Mouse (Mus musculus) kidney, embryonic 16.5 days (tissue): ENCODE measurements at regions not wholly inside any gene's neighbourhood (a gene's known extent, or its start where the extent isn't known, plus 50 kb on each side); places are given as distances from the start of the nearest gene placed in this dataset.
"Not testable (repeated sequence)": the region's sequence is repeated elsewhere in the genome, so short reads cannot be mapped to it uniquely, and the experiment has no call there.

Experiments used
- ATAC-seq: fragments of 200-750 bp; cut with Nextera tagmentation; 2 replicates; pipeline ENCODE4 v1.8.0; 2017; ENCODE audit warnings: moderate TSS enrichment; ENCODE audit not compliant: low FRiP score, low TSS enrichment
- H3K27ac ChIP-seq: fragments of 300-500 bp; sonication (generic); 2 replicates; pipeline ENCODE4 v1.5.1; 2014; ENCODE audit warnings: low read length
- H3K27me3 ChIP-seq: fragments of 300-500 bp; sonication (generic); 2 replicates; pipeline ENCODE4 v1.6.1; 2014; ENCODE audit warnings: low read length, control low read depth, mixed read lengths; ENCODE audit not compliant: insufficient read depth
- H3K36me3 ChIP-seq: fragments of 300-500 bp; sonication (generic); 2 replicates; pipeline ENCODE4 v1.6.1; 2014; ENCODE audit warnings: low read length, control low read depth, mixed read lengths; ENCODE audit not compliant: insufficient read depth
- H3K4me1 ChIP-seq: fragments of 300-500 bp; sonication (generic); 2 replicates; pipeline ENCODE4 v1.6.1; 2014; ENCODE audit warnings: low read length, control low read depth, mixed read lengths; ENCODE audit not compliant: insufficient read depth
- H3K4me2 ChIP-seq: fragments of 300-500 bp; sonication (generic); replicated peaks from 2 replicates; pipeline ENCODE4 v1.6.1; 2014; ENCODE audit warnings: low read depth, low read length
- H3K4me3 ChIP-seq: fragments of 300-500 bp; sonication (generic); 2 replicates; pipeline ENCODE4 v1.5.1; 2014; ENCODE audit warnings: mild to moderate bottlenecking, low read length
- H3K9ac ChIP-seq: fragments of 300-500 bp; sonication (generic); replicated peaks from 2 replicates; pipeline ENCODE4 v1.6.1; 2014; ENCODE audit warnings: low read length
- H3K9me3 ChIP-seq: fragments of 300-500 bp; sonication (generic); 2 replicates; pipeline ENCODE4 v1.6.1; 2016; ENCODE audit warnings: low read length, control low read depth
- WGBS: fragments of 180-500 bp; shearing (Covaris S2); extraction: QIAGEN DNeasy Blood & Tissue Kit; methylation state at CpG from one replicate; pipeline ENCODE4 v1.1.7; 2014; 5-methylcytosine and 5-hydroxymethylcytosine counted together

- Histone ChIP-seq H3K27me3 (no peaks in the 10 kb centered on the region), H3K4me3 (no peak overlapping the region), H3K9ac (no peak overlapping the region), H3K36me3 (no peaks in the 10 kb centered on the region), H3K27ac (no peak overlapping the region), H3K4me2 (no peak overlapping the region), H3K9me3 (peaks cover 5% of the 10 kb centered on the region; the same call in 1 of the 2 replicates), H3K4me1 (no peaks in the 10 kb centered on the region)
- ATAC-seq, result no peak
- 57% methylated on average over 6 of the region's 6 CpGs for WGBS
Observed at GRCm38 (mm10) chr1:150225529-150225928, 93.7 kb upstream of the Pdc start.

- not testable (repeated sequence) for H3K9me3 ChIP-seq, H3K4me3 ChIP-seq, H3K4me2 ChIP-seq, H3K9ac ChIP-seq, H3K27ac ChIP-seq, H3K27me3 ChIP-seq, H3K4me1 ChIP-seq, ATAC-seq, H3K36me3 ChIP-seq
- 74% methylated on average over 1 of the region's 1 CpGs for WGBS
Observed at GRCm38 (mm10) chr1:150239504-150239903, 79.7 kb upstream of the Pdc start.

- Histone ChIP-seq H3K4me2 (no peak overlapping the region), H3K27ac (no peak overlapping the region), H3K27me3 (no peaks in the 10 kb centered on the region), H3K36me3 (no peaks in the 10 kb centered on the region), H3K9ac (no peak overlapping the region), H3K4me3 (no peak overlapping the region), H3K4me1 (no peaks in the 10 kb centered on the region), H3K9me3 (no peaks in the 10 kb centered on the region)
- 84% methylated on average over 3 of the region's 3 CpGs for WGBS
- ATAC-seq, result no peak
Observed at GRCm38 (mm10) chr1:150240110-150240509, 79.1 kb upstream of the Pdc start.

- H3K4me2 ChIP-seq, result no peak overlapping the region
- no peaks in the 10 kb centered on the region for H3K36me3 ChIP-seq
- no peaks in the 10 kb centered on the region for H3K4me1 ChIP-seq
- 90% methylated on average over 4 of the region's 4 CpGs for WGBS
- H3K27me3 ChIP-seq, result no peaks in the 10 kb centered on the region
- H3K27ac ChIP-seq, result no peak overlapping the region
- ATAC-seq, result no peak
- H3K4me3 ChIP-seq, result no peak overlapping the region
- no peaks in the 10 kb centered on the region for H3K9me3 ChIP-seq
- no peak overlapping the region for H3K9ac ChIP-seq
Observed at GRCm38 (mm10) chr1:150241153-150241552, 78.1 kb upstream of the Pdc start.

- Histone ChIP-seq H3K4me3 (no peak overlapping the region), H3K27me3 (no peaks in the 10 kb centered on the region), H3K27ac (no peak overlapping the region), H3K9me3 (no peaks in the 10 kb centered on the region), H3K4me1 (no peaks in the 10 kb centered on the region), H3K9ac (no peak overlapping the region), H3K36me3 (no peaks in the 10 kb centered on the region), H3K4me2 (no peak overlapping the region)
- peak; percentile 51; the same call in 1 of the 2 replicates for ATAC-seq
Observed at GRCm38 (mm10) chr1:150242108-150242507, 77.1 kb upstream of the Pdc start.

GRCm38 (mm10) chr1:150244916-150245315 lies 74.3 kb upstream of the Pdc start:
- Histone ChIP-seq H3K9ac (no peak overlapping the region), H3K36me3 (no peaks in the 10 kb centered on the region), H3K4me2 (no peak overlapping the region), H3K4me3 (no peak overlapping the region), H3K4me1 (no peaks in the 10 kb centered on the region), H3K9me3 (no peaks in the 10 kb centered on the region), H3K27me3 (no peaks in the 10 kb centered on the region), H3K27ac (no peak overlapping the region)
- no peak for ATAC-seq
- 64% methylated on average over 3 of the region's 3 CpGs for WGBS

GRCm38 (mm10) chr1:150251422-150251821 lies 67.8 kb upstream of the Pdc start:
- Histone ChIP-seq H3K4me2 (no peak overlapping the region), H3K4me3 (no peak overlapping the region), H3K27me3 (no peaks in the 10 kb centered on the region), H3K27ac (no peak overlapping the region), H3K9me3 (no peaks in the 10 kb centered on the region), H3K4me1 (no peaks in the 10 kb centered on the region), H3K36me3 (no peaks in the 10 kb centered on the region), H3K9ac (no peak overlapping the region)
- 89% methylated on average over 1 of the region's 1 CpGs for WGBS
- no peak for ATAC-seq

GRCm38 (mm10) chr1:150251876-150252275 lies 67.3 kb upstream of the Pdc start:
- ATAC-seq, result no peak

GRCm38 (mm10) chr1:150257596-150257995 lies 61.6 kb upstream of the Pdc start:
- ATAC-seq, result no peak
- Histone ChIP-seq H3K4me3 (no peak overlapping the region), H3K9ac (no peak overlapping the region), H3K4me2 (no peak overlapping the region), H3K27ac (no peak overlapping the region), H3K4me1 (no peaks in the 10 kb centered on the region), H3K36me3 (no peaks in the 10 kb centered on the region), H3K9me3 (no peaks in the 10 kb centered on the region), H3K27me3 (no peaks in the 10 kb centered on the region)
- WGBS, result 62% methylated on average over 4 of the region's 4 CpGs

More at GRCm38 (mm10) chr1:150251876-150252275, 67.3 kb upstream of the Pdc start:
- Histone ChIP-seq H3K4me2 (no peak overlapping the region), H3K27me3 (no peaks in the 10 kb centered on the region), H3K36me3 (no peaks in the 10 kb centered on the region), H3K27ac (no peak overlapping the region), H3K9ac (no peak overlapping the region), H3K9me3 (no peaks in the 10 kb centered on the region), H3K4me3 (no peak overlapping the region), H3K4me1 (no peaks in the 10 kb centered on the region)
- WGBS, result 90% methylated on average over 3 of the region's 3 CpGs

- Histone ChIP-seq H3K36me3 (no peaks in the 10 kb centered on the region), H3K9me3 (no peaks in the 10 kb centered on the region), H3K4me3 (no peak overlapping the region), H3K27me3 (no peaks in the 10 kb centered on the region), H3K9ac (no peak overlapping the region), H3K27ac (no peak overlapping the region), H3K4me1 (no peaks in the 10 kb centered on the region), H3K4me2 (no peak overlapping the region)
- ATAC-seq, result no peak
- 91% methylated on average over 1 of the region's 1 CpGs for WGBS
Observed at GRCm38 (mm10) chr1:150260355-150260754, 58.9 kb upstream of the Pdc start.

- Histone ChIP-seq H3K4me1 (no peaks in the 10 kb centered on the region), H3K36me3 (no peaks in the 10 kb centered on the region), H3K27me3 (no peaks in the 10 kb centered on the region), H3K27ac (no peak overlapping the region), H3K9ac (no peak overlapping the region), H3K4me3 (no peak overlapping the region), H3K4me2 (no peak overlapping the region), H3K9me3 (no peaks in the 10 kb centered on the region)
- WGBS, result 46% methylated on average over 3 of the region's 3 CpGs
- no peak; the same call in 1 of the 2 replicates for ATAC-seq
Observed at GRCm38 (mm10) chr1:150266502-150266901, 52.7 kb upstream of the Pdc start.
